Comparison of ENCODE assay signal across 19 mouse cellular contexts in the genomic region with DNA sequence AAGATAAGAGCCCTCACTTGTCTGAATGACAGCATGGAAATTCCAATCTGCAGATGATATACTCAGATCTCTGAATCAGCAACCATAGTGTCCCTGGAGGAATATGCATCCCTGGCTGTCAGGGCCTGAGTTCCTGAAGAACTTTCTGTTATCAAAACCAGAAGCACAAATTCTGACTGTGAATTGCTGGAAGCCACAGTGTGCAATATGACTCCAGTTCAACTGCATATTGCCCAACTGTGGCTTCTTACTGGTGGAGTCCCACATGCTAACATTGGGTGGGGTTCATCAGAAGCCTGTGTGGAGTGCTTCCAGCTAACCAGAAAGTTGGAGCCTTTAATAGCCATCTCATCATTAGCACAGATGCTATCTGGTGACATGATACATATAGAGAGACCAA.
DNase-seq lines count a peak whose midpoint lies in the region; ATAC-seq lines count a peak whose summit lies in the region.
"Had no signal": no experiment of that assay in that cellular context is flagged by ENCODE, and none has a peak within 500 bp of the region (broad histone marks: within the 10 kb centered on the region; RNA-seq: fewer than 3 reads in every experiment).

No protein-coding gene starts in this region.

- no peaks in the 10 kb centered on the region for H3K9me3 ChIP-seq in hindbrain, embryonic 13.5 days
- H3K9me3 ChIP-seq: heart, embryonic 13.5 days had no signal

- H3K9ac ChIP-seq in hindbrain, embryonic 13.5 days = no peak overlapping the region
- H3K9ac ChIP-seq: forebrain, embryonic 12.5 days; heart, embryonic 13.5 days; hindbrain, embryonic 12.5 days had no signal

- no peaks in the 10 kb centered on the region for H3K36me3 ChIP-seq in hindbrain, embryonic 13.5 days
- H3K36me3 ChIP-seq: forebrain, embryonic 12.5 days; heart, embryonic 13.5 days; hindbrain, embryonic 12.5 days had no signal

- no peak overlapping the region for H3K4me3 ChIP-seq in hindbrain, embryonic 13.5 days
- H3K4me3 ChIP-seq: forebrain, embryonic 12.5 days; heart, adult 2 months; heart, embryonic 13.5 days; hindbrain, embryonic 12.5 days had no signal

- H3K27me3 ChIP-seq in hindbrain, embryonic 13.5 days = no peaks in the 10 kb centered on the region
- H3K27me3 ChIP-seq: forebrain, embryonic 12.5 days; heart, embryonic 13.5 days; hindbrain, embryonic 12.5 days had no signal

- H3K4me1 ChIP-seq in hindbrain, embryonic 13.5 days (replicated peaks) = no peaks in the 10 kb centered on the region
- H3K4me1 ChIP-seq: forebrain, embryonic 12.5 days; hindbrain, embryonic 12.5 days had no signal

- no peak overlapping the region for H3K27ac ChIP-seq in hindbrain, embryonic 13.5 days
- H3K27ac ChIP-seq: forebrain, embryonic 12.5 days; heart, adult 2 months; heart, embryonic 13.5 days; hindbrain, embryonic 12.5 days had no signal

- ATAC-seq in megakaryocyte-erythroid progenitor cell, adult 5-6 weeks (replicated peaks; ENCODE audit: low FRiP score, low TSS enrichment, poor library complexity, severe bottlenecking) = no peak
- no peak for ATAC-seq in hindbrain, embryonic 13.5 days (ENCODE audit: low FRiP score)
- ATAC-seq: forebrain, embryonic 16.5 days; intestine, embryonic 16.5 days had no signal

- intact Hi-C loops in gastrocnemius, postnatal 14 days (cut with DNase I; ENCODE audit: low total_unique reads) = no loop called here

- peak; percentile 38 for DNase-seq in gastrocnemius, adult 18-20 months (ENCODE audit: low spot score)
- no peak for DNase-seq in gastrocnemius, postnatal 14 days
- peak; percentile 86 for DNase-seq in 3T3-L1 (ENCODE audit: low read depth, low spot score)
- DNase-seq in adipocyte (ENCODE audit: low spot score) = peak; percentile 45
- peak; percentile 70 for DNase-seq in skeletal muscle tissue, adult 2 months (ENCODE audit: low read depth, low spot score)
- DNase-seq: adrenal gland, postnatal 14 days; cerebellum, adult 11-12 months; cerebellum, adult 9-11 months; cerebellum, postnatal 36 days; heart, adult 2 months; heart, postnatal 4 days; kidney, adult 2 months had no signal

- no peak overlapping the region for H3K4me2 ChIP-seq in hindbrain, embryonic 13.5 days
- H3K4me2 ChIP-seq: forebrain, embryonic 12.5 days; heart, embryonic 13.5 days; hindbrain, embryonic 12.5 days had no signal
